Mouse (Mus musculus): Measurements from ENCODE around the gene Ror1.

GRCm38 (mm10) chr4:100381760-100382159, 286.2 kb downstream of the Ror1 start:
- TF ChIP-seq POLR2A (IDR thresholded peaks at IDR 0.05; ENCODE audit: borderline replicate concordance, extremely low read depth, low read depth, low read length) = no peak
- no peak for TF ChIP-seq CTCF (IDR thresholded peaks at IDR 0.05; ENCODE audit: insufficient read depth, low read length)

Data from lung, adult 2 months (tissue).